Mouse (Mus musculus) lung, embryonic 14.5 days (tissue): Measurements from ENCODE around the gene S1pr5. TPM values are rescaled to one million over a fixed set of nuclear protein-coding genes. Genes with fewer than 3 reads are reported as not detected.
"Not testable (repeated sequence)": the region's sequence is repeated elsewhere in the genome, so short reads cannot be mapped to it uniquely, and the experiment has no call there.

ENCODE experiments used
- ATAC-seq: fragments of 200-750 bp; cut with Nextera tagmentation; 2 replicates; pipeline ENCODE4 v1.8.0; 2017; ENCODE audit warnings: mild to moderate bottlenecking, moderate TSS enrichment, moderate library complexity; ENCODE audit not compliant: insufficient read depth
- DNase-seq: peaks from one replicate; pipeline ENCODE4 v3.0.0-alpha.2; 2015
- H3K27ac ChIP-seq: fragments of 300-500 bp; sonication (generic); 2 replicates; pipeline ENCODE4 v1.5.1; 2014; ENCODE audit warnings: low read depth, mild to moderate bottlenecking, moderate library complexity
- H3K27me3 ChIP-seq: fragments of 300-500 bp; sonication (generic); 2 replicates; pipeline ENCODE4 v1.6.1; 2014; ENCODE audit warnings: low read length, control low read depth; ENCODE audit not compliant: insufficient read depth
- H3K36me3 ChIP-seq: fragments of 300-500 bp; sonication (generic); 2 replicates; pipeline ENCODE4 v1.6.1; 2014; ENCODE audit warnings: control low read depth; ENCODE audit not compliant: insufficient read depth
- H3K4me1 ChIP-seq: fragments of 300-500 bp; sonication (generic); 2 replicates; pipeline ENCODE4 v1.6.1; 2014; ENCODE audit warnings: antibody characterized with exemption, control low read depth; ENCODE audit not compliant: insufficient read depth
- H3K4me2 ChIP-seq: fragments of 300-500 bp; sonication (generic); 2 replicates; pipeline ENCODE4 v1.6.1; 2014; ENCODE audit warnings: mild to moderate bottlenecking
- H3K4me3 ChIP-seq: fragments of 300-500 bp; sonication (generic); 2 replicates; pipeline ENCODE4 v1.5.1; 2014; ENCODE audit warnings: low read depth, low read length
- H3K9ac ChIP-seq: fragments of 300-500 bp; sonication (generic); 2 replicates; pipeline ENCODE4 v1.6.1; 2014
- H3K9me3 ChIP-seq: fragments of 300-500 bp; sonication (generic); 2 replicates; pipeline ENCODE4 v1.6.1; 2016; ENCODE audit warnings: low read depth, low read length, control low read depth
- CTCF ChIP-seq: IDR thresholded peaks from 2 replicates; pipeline ENCODE4 v1.5.1; 2016; ENCODE audit warnings: antibody characterized with exemption, low read depth
- WGBS: fragments of 180-500 bp; shearing (Covaris S2); extraction: QIAGEN DNeasy Blood & Tissue Kit; methylation state at CpG from one replicate; pipeline ENCODE4 v1.1.7; 2014; 5-methylcytosine and 5-hydroxymethylcytosine counted together
- polyA plus RNA-seq: library from polyadenylated mRNA; unstranded; fragments of >200 nt; fragmentation: Nextera tagmentation; extraction: Ambion mirVana; gene quantifications from 2 replicates; pipeline ENCODE4 v1.2.1, GENCODE M21; 2014

The S1pr5 gene
- polyA plus RNA-seq, 1 experiment from 2014 or later: not detected

GRCm38 (mm10) chr9:21276307-21276706 is 28.1 kb upstream of the S1pr5 start:
- Histone ChIP-seq H3K9me3 (no peaks in the 10 kb centered on the region), H3K27me3 (no peaks in the 10 kb centered on the region), H3K4me1 (no peaks in the 10 kb centered on the region), H3K4me2 (no peak overlapping the region), H3K9ac (no peak overlapping the region), H3K27ac (no peak overlapping the region), H3K36me3 (peaks cover 98% of the 10 kb centered on the region), H3K4me3 (no peak overlapping the region)
- DNase-seq (no peak), ATAC-seq (no peak)
- 80% methylated on average over 8 of the region's 8 CpGs for WGBS
- TF ChIP-seq CTCF: no peak

GRCm38 (mm10) chr9:21275727-21276126 is 27.5 kb upstream of the S1pr5 start:
- H3K27ac ChIP-seq: no peak overlapping the region
- no peak overlapping the region for H3K9ac ChIP-seq
- H3K27me3 ChIP-seq: no peaks in the 10 kb centered on the region
- no peak overlapping the region for H3K4me3 ChIP-seq
- no peak for TF ChIP-seq CTCF
- no peak for DNase-seq
- peaks cover 98% of the 10 kb centered on the region for H3K36me3 ChIP-seq
- ATAC-seq: no peak
- no peaks in the 10 kb centered on the region for H3K4me1 ChIP-seq
- H3K4me2 ChIP-seq: no peak overlapping the region
- WGBS: 80% methylated on average over 12 of the region's 12 CpGs
- H3K9me3 ChIP-seq: no peaks in the 10 kb centered on the region

GRCm38 (mm10) chr9:21275013-21275710 is 26.9 kb upstream of the S1pr5 start:
- Histone ChIP-seq H3K4me3 (no peak overlapping the region), H3K9ac (no peak overlapping the region), H3K9me3 (no peaks in the 10 kb centered on the region), H3K27me3 (no peaks in the 10 kb centered on the region), H3K4me1 (no peaks in the 10 kb centered on the region), H3K4me2 (no peak overlapping the region), H3K27ac (no peak overlapping the region), H3K36me3 (peaks cover 98% of the 10 kb centered on the region)
- no peak for ATAC-seq
- 74% methylated on average over 7 of the region's 7 CpGs for WGBS
- no peak for DNase-seq
- no peak for TF ChIP-seq CTCF

DNA sequence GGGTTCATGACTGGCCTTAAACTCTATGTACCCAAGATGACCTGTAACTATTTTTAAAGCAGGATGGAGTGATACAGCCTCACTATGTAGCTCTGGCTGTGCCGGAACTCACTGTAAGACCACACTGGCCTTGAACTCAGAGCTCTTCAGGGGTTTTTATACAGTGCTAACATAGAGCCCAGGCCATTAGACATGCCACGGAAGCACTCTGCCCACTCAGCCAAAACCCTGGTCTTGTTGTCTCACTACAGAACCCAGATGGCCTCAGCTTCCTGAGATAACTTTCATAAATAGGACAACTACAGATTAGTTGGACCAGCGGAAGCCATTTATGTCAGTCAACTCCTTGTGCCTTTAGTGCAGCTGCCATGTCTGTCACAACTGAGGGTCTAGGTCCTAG is 26.1 kb upstream of the S1pr5 start:
- Histone ChIP-seq H3K9ac (no peak overlapping the region), H3K27ac (no peak overlapping the region), H3K36me3 (peaks cover 98% of the 10 kb centered on the region), H3K4me1 (no peaks in the 10 kb centered on the region), H3K4me2 (no peak overlapping the region), H3K4me3 (no peak overlapping the region), H3K27me3 (no peaks in the 10 kb centered on the region), H3K9me3 (no peaks in the 10 kb centered on the region)
- DNase-seq (no peak), ATAC-seq (no peak)
- TF ChIP-seq CTCF: no peak
- 86% methylated on average over 3 of the region's 3 CpGs for WGBS

DNA sequence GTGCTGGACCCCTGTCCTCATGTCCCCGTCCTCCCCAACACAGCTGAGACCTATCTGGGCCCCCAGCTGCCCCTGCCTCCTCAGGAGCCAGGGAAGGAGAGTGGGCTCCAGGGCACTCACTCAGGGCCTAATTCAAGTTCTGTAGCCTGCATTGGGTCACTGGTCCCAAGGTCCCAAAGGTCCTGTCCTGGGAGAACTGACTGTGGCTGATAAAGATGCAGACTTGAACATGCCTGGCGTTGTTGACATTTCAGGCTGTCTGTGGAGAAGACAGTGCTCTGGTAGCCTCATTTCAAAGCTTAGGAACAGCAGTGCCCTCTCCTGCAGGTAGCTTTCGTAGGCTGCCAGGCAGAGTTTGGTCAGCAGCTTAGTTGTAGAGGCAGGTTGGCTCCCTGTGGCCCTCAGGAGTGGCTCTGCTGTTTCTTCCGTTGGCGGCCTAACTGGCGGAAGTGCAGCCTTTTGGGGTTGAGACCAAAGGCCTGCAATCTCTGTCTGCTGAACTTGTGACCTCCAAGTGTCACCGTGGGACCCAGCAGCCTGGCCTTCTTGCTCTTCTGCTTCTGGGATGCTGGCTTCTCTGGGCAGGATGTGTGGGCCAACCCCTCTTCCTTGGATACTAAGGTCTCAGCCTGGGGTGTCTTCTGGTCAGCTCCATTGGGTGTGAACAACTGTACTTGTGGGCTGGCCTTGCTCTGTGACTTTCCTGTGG is 25.4 kb upstream of the S1pr5 start:
- no peak overlapping the region for H3K9ac ChIP-seq
- no peak overlapping the region for H3K4me2 ChIP-seq
- no peak for DNase-seq
- H3K9me3 ChIP-seq: no peaks in the 10 kb centered on the region
- peaks cover 98% of the 10 kb centered on the region for H3K36me3 ChIP-seq
- TF ChIP-seq CTCF: no peak
- H3K4me1 ChIP-seq: no peaks in the 10 kb centered on the region
- no peak overlapping the region for H3K27ac ChIP-seq
- H3K27me3 ChIP-seq: no peaks in the 10 kb centered on the region
- ATAC-seq: no peak
- WGBS: 54% methylated on average over 7 of the region's 7 CpGs
- H3K4me3 ChIP-seq: no peak overlapping the region

DNA sequence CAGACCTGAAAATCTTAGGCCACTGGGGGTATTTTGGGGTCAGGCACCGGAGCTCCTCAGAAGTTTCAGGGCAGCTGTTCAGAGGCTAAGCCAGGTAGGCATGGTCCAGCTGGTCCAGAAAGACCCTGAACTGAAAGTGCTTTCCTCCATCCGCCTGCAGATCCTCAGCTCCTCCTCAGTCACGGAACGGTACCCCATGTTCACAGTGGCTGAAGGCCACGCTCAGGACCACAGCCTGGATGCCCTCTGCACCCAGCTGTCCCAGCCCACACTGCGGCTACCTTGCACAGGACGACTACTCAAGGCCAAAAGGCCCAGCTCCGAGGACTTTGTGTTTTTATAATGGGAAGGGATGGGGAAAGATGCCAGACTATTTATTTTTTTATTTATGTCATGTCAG is 24.9 kb upstream of the S1pr5 start:
- DNase-seq (no peak), ATAC-seq (no peak)
- Histone ChIP-seq H3K27me3 (no peaks in the 10 kb centered on the region), H3K4me3 (no peak overlapping the region), H3K9me3 (no peaks in the 10 kb centered on the region), H3K4me1 (no peaks in the 10 kb centered on the region), H3K36me3 (peaks cover 98% of the 10 kb centered on the region), H3K4me2 (no peak overlapping the region), H3K9ac (no peak overlapping the region), H3K27ac (no peak overlapping the region)
- no peak for TF ChIP-seq CTCF
- 72% methylated on average over 8 of the region's 8 CpGs for WGBS

DNA sequence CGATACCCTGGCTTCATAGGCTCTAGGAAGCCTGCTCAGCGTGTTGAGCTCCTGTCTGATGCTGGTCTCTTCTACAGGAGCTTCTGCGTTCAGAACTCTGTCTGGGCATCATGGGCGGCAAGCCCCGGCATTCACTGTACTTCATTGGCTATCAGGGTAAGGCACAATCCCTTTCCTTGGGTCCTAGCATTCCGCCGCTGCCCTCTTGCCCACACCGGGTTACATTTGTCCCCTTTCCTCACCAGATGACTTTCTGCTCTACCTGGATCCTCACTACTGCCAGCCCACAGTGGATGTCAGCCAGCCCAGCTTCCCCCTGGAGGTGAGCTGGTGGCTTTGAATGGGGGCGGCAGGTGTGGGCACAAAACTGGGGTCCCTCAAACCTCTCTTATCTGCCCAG is 24.1 kb upstream of the S1pr5 start:
- WGBS: 90% methylated on average over 9 of the region's 9 CpGs
- ATAC-seq: no peak
- H3K9ac ChIP-seq: no peak overlapping the region

GRCm38 (mm10) chr9:21269590-21269989 is 21.3 kb upstream of the S1pr5 start:
- not testable (repeated sequence) for H3K9ac ChIP-seq, H3K27me3 ChIP-seq, ATAC-seq, H3K9me3 ChIP-seq, H3K4me1 ChIP-seq, H3K4me2 ChIP-seq, H3K27ac ChIP-seq, DNase-seq, H3K4me3 ChIP-seq
- peaks cover 75% of the 10 kb centered on the region for H3K36me3 ChIP-seq
- 73% methylated on average over 5 of the region's 5 CpGs for WGBS

More for the DNA sequence above, 24.1 kb upstream of the S1pr5 start:
- no peak for DNase-seq
- H3K4me2 ChIP-seq: no peak overlapping the region
- no peaks in the 10 kb centered on the region for H3K9me3 ChIP-seq
- peaks cover 97% of the 10 kb centered on the region for H3K36me3 ChIP-seq
- TF ChIP-seq CTCF: no peak
- no peaks in the 10 kb centered on the region for H3K27me3 ChIP-seq
- no peak overlapping the region for H3K27ac ChIP-seq
- no peaks in the 10 kb centered on the region for H3K4me1 ChIP-seq
- no peak overlapping the region for H3K4me3 ChIP-seq
